Mouse (Mus musculus) limb, embryonic 15.5 days (tissue): ENCODE data around the gene Gm17334. TPM values are rescaled to one million over a fixed set of nuclear protein-coding genes. Genes with fewer than 3 reads are reported as not detected.

Experiments
- ATAC-seq: fragments of 200-750 bp; cut with Nextera tagmentation; 2 replicates; pipeline ENCODE4 v1.8.0; 2017; ENCODE audit warnings: low read depth, moderate TSS enrichment; ENCODE audit not compliant: insufficient number of reproducible peaks, low FRiP score, low TSS enrichment
- H3K27ac ChIP-seq: fragments of 300-500 bp; sonication (generic); 2 replicates; pipeline ENCODE4 v1.5.1; 2015; ENCODE audit warnings: moderate library complexity, mild to moderate bottlenecking, inconsistent platforms
- H3K27me3 ChIP-seq: fragments of 300-500 bp; sonication (generic); 2 replicates; pipeline ENCODE4 v1.6.1; 2015; ENCODE audit warnings: inconsistent platforms
- H3K36me3 ChIP-seq: fragments of 300-500 bp; sonication (generic); 2 replicates; pipeline ENCODE4 v1.6.1; 2015; ENCODE audit warnings: inconsistent platforms
- H3K4me1 ChIP-seq: fragments of 300-500 bp; sonication (generic); 2 replicates; pipeline ENCODE4 v1.6.1; 2015; ENCODE audit warnings: inconsistent platforms
- H3K4me2 ChIP-seq: fragments of 300-500 bp; sonication (generic); 2 replicates; pipeline ENCODE4 v1.6.1; 2015; ENCODE audit warnings: mild to moderate bottlenecking, inconsistent platforms
- H3K4me3 ChIP-seq: fragments of 300-500 bp; sonication (generic); 2 replicates; pipeline ENCODE4 v1.5.1; 2015; ENCODE audit warnings: mild to moderate bottlenecking, inconsistent platforms
- H3K9ac ChIP-seq: fragments of 300-500 bp; sonication (generic); 2 replicates; pipeline ENCODE4 v1.6.1; 2015; ENCODE audit warnings: inconsistent platforms
- H3K9me3 ChIP-seq: fragments of 300-500 bp; sonication (generic); 2 replicates; pipeline ENCODE4 v1.6.1; 2016; ENCODE audit warnings: inconsistent platforms
- WGBS: fragments of 180-500 bp; shearing (Covaris S2); methylation state at CpG from one replicate; pipeline ENCODE4 v1.1.7; 2015; 5-methylcytosine and 5-hydroxymethylcytosine counted together
- polyA plus RNA-seq: library from polyadenylated mRNA; unstranded; fragments of >200 nt; fragmentation: Nextera tagmentation; extraction: Ambion mirVana; gene quantifications from 2 replicates; pipeline ENCODE4 v1.2.1, GENCODE M21; 2015

Gm17334 gene
- polyA plus RNA-seq, 1 experiment from 2014 or later, result 0.22 TPM

DNA sequence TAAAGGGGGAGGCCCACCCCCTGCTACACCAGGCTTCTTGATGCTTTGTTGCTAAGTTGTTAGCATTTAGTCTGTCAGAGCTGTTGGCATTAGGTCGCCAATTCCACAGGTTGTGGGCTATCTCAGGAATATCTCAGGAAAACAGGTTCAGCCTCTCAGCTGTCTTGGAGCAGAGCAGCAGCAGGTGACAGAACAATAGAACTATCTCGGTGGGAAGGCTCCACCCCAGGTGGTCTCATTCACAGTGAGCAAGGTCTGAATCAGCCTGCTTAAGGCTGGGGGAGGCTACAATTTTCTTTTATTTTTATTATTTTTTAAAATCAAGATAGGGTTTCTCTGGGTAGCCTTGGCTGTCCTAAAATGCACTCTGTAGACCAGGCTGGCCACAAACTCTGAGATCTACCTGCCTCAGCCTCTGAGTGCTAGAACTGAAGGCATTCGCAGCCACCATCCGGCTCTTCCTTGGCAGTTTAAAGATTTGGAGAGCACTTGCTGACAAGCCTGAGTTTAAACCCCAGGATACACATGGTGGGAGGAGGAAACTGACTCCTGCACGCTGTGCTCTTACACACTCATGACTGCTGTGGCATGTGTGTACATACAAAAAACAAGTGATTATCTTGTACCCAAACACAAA, 23.2 kb downstream of the Gm17334 start:
- no peak for ATAC-seq
- Histone ChIP-seq H3K9ac (no peak overlapping the region), H3K36me3 (no peaks in the 10 kb centered on the region), H3K27me3 (no peaks in the 10 kb centered on the region), H3K4me2 (no peak overlapping the region), H3K9me3 (no peaks in the 10 kb centered on the region), H3K4me3 (no peak overlapping the region), H3K27ac (no peak overlapping the region), H3K4me1 (no peaks in the 10 kb centered on the region)
- 55% methylated on average over 5 of the region's 5 CpGs for WGBS

DNA sequence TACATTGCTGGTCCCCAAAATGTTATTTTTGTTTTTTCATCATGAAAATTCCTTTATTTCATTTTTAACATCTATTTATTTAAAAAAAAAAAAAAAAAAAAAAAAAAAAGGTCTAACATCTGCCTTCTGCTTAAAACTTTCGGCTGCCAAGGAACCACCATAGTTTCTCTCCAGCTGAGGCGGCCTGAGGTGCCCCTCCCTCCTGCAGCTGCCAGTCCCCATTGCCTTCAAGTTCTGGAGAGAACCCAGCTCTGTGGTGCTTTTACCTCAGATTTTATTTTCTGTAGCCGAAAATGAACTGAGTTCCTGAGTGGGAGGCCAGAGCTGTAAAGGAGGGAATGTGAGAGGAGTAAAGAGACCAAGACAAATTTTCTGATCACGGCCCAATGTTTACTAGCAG, 23.7 kb downstream of the Gm17334 start:
- 47% methylated on average over 4 of the region's 4 CpGs for WGBS

DNA sequence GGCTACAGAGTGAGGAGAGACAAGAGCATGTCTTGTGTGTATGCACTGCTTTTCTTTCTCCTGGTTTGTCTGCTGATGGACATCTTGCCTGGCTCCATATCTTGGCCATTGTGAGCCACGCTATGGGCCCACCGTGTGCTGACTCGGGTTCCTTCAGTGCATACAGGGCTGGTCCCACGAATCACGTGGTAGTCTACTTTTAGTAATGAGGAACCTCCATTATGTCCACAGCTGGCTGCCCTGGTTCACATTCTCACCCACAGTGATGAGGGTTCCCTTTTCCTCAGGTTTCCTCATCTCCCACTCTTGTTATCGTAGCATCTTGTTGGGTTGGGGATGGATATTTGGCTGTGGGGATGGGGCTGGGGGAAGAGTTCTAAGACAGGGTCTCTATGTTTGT, 24.4 kb downstream of the Gm17334 start:
- no peaks in the 10 kb centered on the region for H3K9me3 ChIP-seq
- no peak overlapping the region for H3K27ac ChIP-seq
- H3K36me3 ChIP-seq, result no peaks in the 10 kb centered on the region
- H3K27me3 ChIP-seq, result no peaks in the 10 kb centered on the region
- H3K4me3 ChIP-seq, result no peak overlapping the region
- WGBS, result 86% methylated on average over 6 of the region's 6 CpGs
- no peaks in the 10 kb centered on the region for H3K4me1 ChIP-seq
- H3K4me2 ChIP-seq, result no peak overlapping the region
- ATAC-seq, result no peak
- no peak overlapping the region for H3K9ac ChIP-seq

More for the DNA sequence above, 23.7 kb downstream of the Gm17334 start:
- Histone ChIP-seq H3K27ac (no peak overlapping the region), H3K4me2 (no peak overlapping the region), H3K36me3 (no peaks in the 10 kb centered on the region), H3K9ac (no peak overlapping the region), H3K4me1 (no peaks in the 10 kb centered on the region), H3K9me3 (no peaks in the 10 kb centered on the region), H3K27me3 (no peaks in the 10 kb centered on the region), H3K4me3 (no peak overlapping the region)
- ATAC-seq, result no peak

DNA sequence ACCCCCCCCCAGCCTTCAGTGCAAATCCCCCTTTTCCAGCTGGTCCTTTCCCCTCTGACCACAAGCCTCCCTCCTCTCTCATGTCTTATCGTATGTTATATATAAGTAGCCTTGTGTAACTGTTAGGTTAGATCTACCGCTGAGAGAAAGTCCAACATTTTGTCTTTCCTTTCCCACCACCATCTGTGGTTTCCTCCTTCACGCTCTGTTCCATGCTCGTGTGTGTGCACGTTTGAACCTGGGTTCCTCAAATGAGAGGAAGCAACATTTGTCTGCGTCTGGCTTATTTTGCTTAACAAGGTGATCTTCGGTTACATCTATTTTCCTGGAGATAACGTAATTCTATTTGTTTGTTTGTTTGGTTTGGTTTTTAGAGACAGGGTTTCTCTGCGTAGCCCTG, 25.0 kb downstream of the Gm17334 start:
- H3K27me3 ChIP-seq, result no peaks in the 10 kb centered on the region
- H3K27ac ChIP-seq, result no peak overlapping the region
- no peak overlapping the region for H3K4me2 ChIP-seq
- H3K9me3 ChIP-seq, result no peaks in the 10 kb centered on the region
- WGBS, result 86% methylated on average over 9 of the region's 9 CpGs
- H3K4me1 ChIP-seq, result no peaks in the 10 kb centered on the region
- no peaks in the 10 kb centered on the region for H3K36me3 ChIP-seq
- no peak overlapping the region for H3K9ac ChIP-seq
- no peak for ATAC-seq
- no peak overlapping the region for H3K4me3 ChIP-seq

DNA sequence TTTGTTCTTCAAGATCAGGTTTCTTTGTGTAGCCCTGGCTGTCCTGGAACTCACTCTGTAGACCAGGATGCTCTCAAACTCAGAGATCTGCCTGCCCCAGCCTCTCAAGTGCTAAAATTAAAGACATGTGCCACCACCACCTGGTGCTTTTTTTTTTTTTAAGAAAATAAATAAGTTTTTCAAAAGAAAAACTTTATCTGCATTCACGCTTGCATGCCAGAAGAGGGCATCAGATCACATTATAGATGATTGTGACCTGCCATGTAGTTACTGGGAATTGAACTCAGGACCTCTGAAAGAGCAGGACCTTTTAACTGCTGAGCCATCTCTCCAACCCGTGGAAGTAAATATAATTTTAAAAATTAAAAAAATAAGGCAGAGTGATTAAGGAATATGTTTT, 27.7 kb downstream of the Gm17334 start:
- H3K9me3 ChIP-seq, result no peaks in the 10 kb centered on the region

DNA sequence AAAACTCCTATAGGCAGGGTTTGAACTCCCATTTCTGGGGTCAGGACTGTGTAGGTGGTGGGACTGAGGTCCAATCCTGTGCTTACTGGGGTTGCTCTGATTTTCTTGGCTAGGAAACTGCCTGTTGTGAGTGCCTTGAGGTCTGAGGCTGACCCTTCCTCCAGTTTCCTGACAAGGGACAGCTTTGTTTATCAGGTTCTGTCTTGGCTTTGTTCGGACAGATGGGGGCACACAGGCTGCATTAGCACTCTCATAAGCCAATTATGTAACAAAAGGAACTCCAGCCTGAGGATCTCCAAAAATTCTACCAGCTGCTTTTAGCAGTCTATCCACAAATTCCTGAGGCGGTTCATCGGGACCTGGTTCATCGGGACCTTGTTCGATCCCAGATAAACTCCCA, 30.6 kb downstream of the Gm17334 start:
- 45% methylated on average over 5 of the region's 5 CpGs for WGBS
- no peak for ATAC-seq

More for the DNA sequence above, 27.7 kb downstream of the Gm17334 start:
- no peak overlapping the region for H3K27ac ChIP-seq
- H3K9ac ChIP-seq, result no peak overlapping the region
- WGBS, result 86% methylated on average over 2 of the region's 2 CpGs
- H3K4me2 ChIP-seq, result no peak overlapping the region
- H3K27me3 ChIP-seq, result no peaks in the 10 kb centered on the region
- H3K4me1 ChIP-seq, result no peaks in the 10 kb centered on the region
- ATAC-seq, result no peak
- H3K36me3 ChIP-seq, result no peaks in the 10 kb centered on the region
- no peak overlapping the region for H3K4me3 ChIP-seq

DNA sequence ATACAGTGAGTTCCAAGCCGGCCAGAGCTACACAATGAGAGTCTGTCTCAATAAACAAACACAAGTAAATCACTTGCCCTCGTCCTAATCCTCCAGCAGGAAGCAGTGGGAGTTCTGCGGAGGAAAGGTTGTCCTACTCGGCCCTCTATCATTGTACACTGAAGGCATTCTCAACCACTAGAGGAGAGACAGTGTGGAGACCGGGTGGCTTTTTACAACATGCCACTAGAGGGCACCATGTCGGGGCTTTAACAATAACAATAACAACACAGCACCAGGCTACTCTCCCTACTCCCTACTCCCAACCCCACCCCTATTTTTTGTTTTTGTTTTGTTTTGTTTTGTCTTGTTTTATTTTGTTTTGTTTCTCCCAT, 35.4 kb downstream of the Gm17334 start:
- Histone ChIP-seq H3K4me1 (peaks cover 4% of the 10 kb centered on the region; the same call in 1 of the 2 replicates), H3K4me3 (no peak overlapping the region), H3K9me3 (no peaks in the 10 kb centered on the region), H3K27ac (no peak overlapping the region), H3K27me3 (no peaks in the 10 kb centered on the region), H3K9ac (no peak overlapping the region), H3K36me3 (no peaks in the 10 kb centered on the region), H3K4me2 (no peak overlapping the region)
- no peak for ATAC-seq
- 44% methylated on average over 6 of the region's 6 CpGs for WGBS

More for the DNA sequence above, 30.6 kb downstream of the Gm17334 start:
- Histone ChIP-seq H3K9me3 (no peaks in the 10 kb centered on the region), H3K4me3 (no peak overlapping the region), H3K4me1 (no peaks in the 10 kb centered on the region), H3K27ac (no peak overlapping the region), H3K36me3 (no peaks in the 10 kb centered on the region), H3K9ac (no peak overlapping the region), H3K27me3 (no peaks in the 10 kb centered on the region), H3K4me2 (no peak overlapping the region)

DNA sequence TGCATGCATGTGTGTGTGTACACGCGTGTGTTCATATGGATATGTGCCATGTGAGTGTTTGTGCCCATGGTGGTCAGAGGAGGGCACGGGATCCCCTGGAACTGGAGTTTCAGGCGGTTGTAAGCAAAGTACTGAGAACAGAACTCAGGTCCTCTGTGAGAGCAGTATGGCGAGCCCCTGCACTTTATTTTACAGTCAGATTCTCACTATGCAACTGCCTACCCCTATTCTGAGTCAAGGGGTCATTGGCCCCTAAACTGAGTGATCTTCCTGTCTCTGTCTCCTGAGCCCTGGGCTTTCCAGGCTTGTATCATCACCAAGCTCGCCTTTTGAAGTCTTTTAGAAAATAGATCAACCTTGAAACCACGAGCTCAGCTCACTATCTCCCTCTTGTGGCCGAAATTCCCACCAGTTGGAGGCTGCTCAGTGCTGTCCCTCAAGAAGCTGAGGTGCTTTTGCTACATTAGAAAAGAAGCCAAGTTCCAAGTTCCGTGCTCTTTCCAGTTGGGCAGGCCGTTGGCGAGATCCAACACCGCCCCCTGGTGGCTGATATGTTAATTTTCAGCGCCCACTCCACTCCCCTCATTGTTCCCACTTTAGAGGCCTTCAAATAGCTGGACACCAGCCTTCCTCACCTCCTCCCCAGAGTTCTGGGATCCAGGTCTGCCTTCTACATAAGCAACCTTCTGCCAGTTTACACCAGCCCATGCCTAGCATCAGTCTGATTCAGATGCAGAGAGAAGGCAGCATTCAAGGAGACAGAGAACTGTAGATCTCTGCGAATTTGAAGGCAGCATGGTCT, 36.0 kb downstream of the Gm17334 start:
- ATAC-seq, result no peak
- Histone ChIP-seq H3K4me3 (no peak overlapping the region), H3K27ac (no peak overlapping the region), H3K4me2 (no peak overlapping the region), H3K36me3 (no peaks in the 10 kb centered on the region), H3K9ac (no peak overlapping the region), H3K9me3 (no peaks in the 10 kb centered on the region), H3K27me3 (no peaks in the 10 kb centered on the region), H3K4me1 (peaks cover 4% of the 10 kb centered on the region; the same call in 1 of the 2 replicates)
- WGBS, result 52% methylated on average over 14 of the region's 14 CpGs

DNA sequence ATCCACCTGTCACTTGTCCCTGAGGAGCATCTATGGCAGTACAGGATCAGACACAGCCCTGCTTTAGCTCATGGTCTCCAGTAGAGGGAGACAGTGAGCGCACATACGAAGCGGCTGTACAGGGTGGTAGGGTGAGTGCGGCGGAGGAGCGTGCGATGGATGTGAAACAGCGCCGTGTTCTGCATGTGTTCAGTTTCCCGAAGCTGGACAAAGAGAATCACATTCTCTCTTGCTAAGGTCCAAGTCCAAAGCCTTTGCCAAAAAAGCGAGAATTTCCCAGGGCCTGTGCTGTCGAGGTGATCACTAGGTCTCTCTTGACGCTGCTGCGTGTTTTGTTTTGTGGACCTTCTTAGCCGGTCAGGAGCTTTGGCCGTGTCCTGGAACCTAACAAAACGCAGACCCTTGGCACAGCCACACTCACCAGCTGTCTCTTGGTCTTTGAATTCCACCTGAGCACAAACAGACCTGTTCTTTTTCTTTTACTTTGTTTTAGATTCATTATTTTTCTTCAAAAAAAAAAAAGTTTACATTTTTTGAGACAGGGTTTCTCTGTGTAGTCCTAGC, 37.2 kb downstream of the Gm17334 start:
- ATAC-seq, result peak; percentile 61; the same call in 1 of the 2 replicates
- 22% methylated on average over 17 of the region's 17 CpGs for WGBS
- Histone ChIP-seq H3K9me3 (no peaks in the 10 kb centered on the region), H3K36me3 (no peaks in the 10 kb centered on the region), H3K27ac (no peak overlapping the region), H3K4me3 (peak overlapping the region; percentile 21), H3K4me2 (peak overlapping the region; percentile 39), H3K9ac (no peak overlapping the region), H3K4me1 (peaks cover 4% of the 10 kb centered on the region; the same call in 1 of the 2 replicates), H3K27me3 (no peaks in the 10 kb centered on the region)

DNA sequence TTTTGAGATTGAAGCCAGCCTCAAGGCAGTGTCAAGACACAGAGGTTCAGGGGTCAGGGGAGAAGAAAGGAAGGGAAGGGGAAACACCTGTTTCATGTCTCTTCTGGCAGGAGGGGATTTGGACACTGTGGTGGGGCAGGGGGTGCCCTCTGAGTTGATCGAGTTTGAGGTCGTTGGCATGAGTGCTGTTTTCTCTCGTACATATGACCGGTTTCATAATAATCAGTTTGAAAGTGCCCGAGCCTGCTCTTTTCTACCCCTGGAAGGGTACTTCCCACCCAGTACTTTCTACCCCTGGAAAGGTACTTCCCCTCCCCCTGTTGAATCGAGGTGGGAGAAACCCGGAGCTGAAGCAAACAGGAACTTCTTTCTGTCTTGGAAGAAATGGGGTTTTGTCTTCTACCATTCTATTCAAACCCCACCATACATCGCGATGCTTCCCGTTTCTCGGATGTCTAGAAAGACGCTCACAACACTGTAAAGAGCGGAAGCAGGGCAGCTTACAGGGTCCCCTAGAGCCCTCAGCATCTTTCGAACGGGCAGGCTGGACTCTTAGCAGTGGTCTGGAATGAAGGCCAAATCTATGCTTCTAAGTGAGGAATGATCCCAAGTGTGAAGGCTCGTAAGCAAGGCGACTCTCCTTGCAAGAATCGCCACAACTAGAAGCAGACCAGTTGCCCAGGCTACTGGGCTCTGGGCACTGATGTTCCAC, 37.9 kb downstream of the Gm17334 start:
- H3K4me2 ChIP-seq, result no peak overlapping the region
- no peak overlapping the region for H3K9ac ChIP-seq
- H3K36me3 ChIP-seq, result no peaks in the 10 kb centered on the region
- H3K4me1 ChIP-seq, result peaks cover 4% of the 10 kb centered on the region; the same call in 1 of the 2 replicates
- H3K27me3 ChIP-seq, result no peaks in the 10 kb centered on the region
- H3K4me3 ChIP-seq, result no peak overlapping the region
- ATAC-seq, result no peak
- no peaks in the 10 kb centered on the region for H3K9me3 ChIP-seq
- WGBS, result 67% methylated on average over 18 of the region's 18 CpGs
- no peak overlapping the region for H3K27ac ChIP-seq

DNA sequence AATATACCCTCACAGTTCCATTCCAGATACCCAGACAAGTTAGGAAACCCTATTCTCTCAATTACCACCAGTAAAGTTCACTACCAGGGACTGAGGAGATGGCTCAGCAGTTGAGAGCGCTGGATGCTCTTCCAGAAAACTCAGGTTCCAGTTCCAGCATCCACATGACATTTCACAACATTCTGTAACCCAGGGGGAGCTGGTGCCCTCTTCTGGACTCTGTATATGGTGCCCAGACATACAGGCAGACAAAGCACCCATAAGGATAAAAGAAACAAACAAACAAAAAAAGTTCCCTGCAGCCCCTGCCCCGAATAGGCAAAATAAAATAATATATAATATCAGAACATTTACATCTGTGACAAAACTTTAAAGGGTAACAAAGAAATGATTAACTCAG, 38.6 kb downstream of the Gm17334 start:
- 85% methylated on average over 2 of the region's 2 CpGs for WGBS
- peaks cover 4% of the 10 kb centered on the region; the same call in 1 of the 2 replicates for H3K4me1 ChIP-seq
- H3K27me3 ChIP-seq, result no peaks in the 10 kb centered on the region
- ATAC-seq, result no peak
- H3K4me2 ChIP-seq, result no peak overlapping the region
- H3K9ac ChIP-seq, result no peak overlapping the region
- no peaks in the 10 kb centered on the region for H3K9me3 ChIP-seq
- H3K36me3 ChIP-seq, result no peaks in the 10 kb centered on the region
- no peak overlapping the region for H3K27ac ChIP-seq
- H3K4me3 ChIP-seq, result no peak overlapping the region

DNA sequence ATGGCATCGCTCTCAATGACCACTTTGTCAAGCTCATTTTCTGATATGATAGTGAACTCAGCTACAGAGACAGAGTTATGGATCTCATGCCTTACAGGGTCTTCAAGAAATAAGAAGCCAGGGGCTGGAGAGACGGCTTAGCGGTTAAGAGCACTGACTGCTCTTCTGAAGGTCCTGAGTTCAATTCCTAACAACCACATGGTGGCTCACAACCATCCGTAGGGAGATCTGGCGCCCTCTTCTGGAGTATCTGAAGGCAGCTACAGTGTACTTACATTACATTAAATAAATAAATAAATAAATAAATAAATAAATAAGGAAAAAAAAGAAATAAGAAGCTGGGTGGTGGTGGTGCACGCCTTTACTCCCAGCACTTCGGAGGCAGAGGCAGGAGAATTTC, 39.2 kb downstream of the Gm17334 start:
- Histone ChIP-seq H3K27ac (no peak overlapping the region), H3K4me1 (peaks cover 4% of the 10 kb centered on the region; the same call in 1 of the 2 replicates), H3K9me3 (no peaks in the 10 kb centered on the region), H3K27me3 (no peaks in the 10 kb centered on the region), H3K4me2 (no peak overlapping the region), H3K36me3 (no peaks in the 10 kb centered on the region), H3K4me3 (no peak overlapping the region), H3K9ac (no peak overlapping the region)
- WGBS, result 89% methylated on average over 7 of the region's 7 CpGs
- ATAC-seq, result no peak
